Mouse (Mus musculus) erythroid progenitor cell, adult 5-6 weeks (primary cell): ENCODE results near the gene D430042O09Rik. TPM values are rescaled to one million over a fixed set of nuclear protein-coding genes. Genes with fewer than 3 reads are reported as not detected.

ENCODE experiments used
- ATAC-seq: replicated peaks from 2 replicates; pipeline ENCODE4 v1.8.0; 2016; ENCODE audit warnings: moderate number of reproducible peaks, mild to moderate bottlenecking, moderate TSS enrichment, inconsistent platforms; ENCODE audit not compliant: poor library complexity, low FRiP score, severe bottlenecking
- total RNA-seq, 2 experiments: library from RNA; stranded (forward) in 1 of 2; stranded (reverse) in 1 of 2; fragments of 150-400 nt in 1 of 2; fragments of 186-747, 209-891 nt in 1 of 2; gene quantifications; 2 replicates each; pipeline versions ENCODE4 v1.2.3 to v1.2.4; 2015 to 2017; ENCODE audit warnings: low replicate concordance in 2 of 2

The D430042O09Rik gene
- total RNA-seq, 2 experiments from 2014 or later: 4.7 to 5.9 TPM

DNA sequence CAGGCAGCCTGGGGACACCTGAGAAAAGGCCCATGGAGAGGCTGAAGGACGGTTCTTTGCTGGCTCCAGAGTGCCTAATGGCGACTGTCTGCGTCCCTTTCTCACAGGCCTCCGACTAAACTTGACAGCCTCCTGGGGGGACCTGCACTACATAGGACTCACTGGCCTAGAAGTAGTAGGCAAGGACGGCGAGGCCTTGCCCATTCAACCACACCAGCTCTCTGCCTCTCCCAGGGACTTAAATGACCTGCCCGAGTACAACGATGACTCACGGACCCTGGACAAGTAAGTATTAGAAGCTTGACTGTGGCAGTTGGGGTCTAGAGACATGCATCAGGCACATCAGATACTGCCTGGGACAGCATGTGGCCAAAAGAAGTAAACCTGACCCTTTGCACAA lies 152.7 kb downstream of the D430042O09Rik start:
- ATAC-seq: no peak

DNA sequence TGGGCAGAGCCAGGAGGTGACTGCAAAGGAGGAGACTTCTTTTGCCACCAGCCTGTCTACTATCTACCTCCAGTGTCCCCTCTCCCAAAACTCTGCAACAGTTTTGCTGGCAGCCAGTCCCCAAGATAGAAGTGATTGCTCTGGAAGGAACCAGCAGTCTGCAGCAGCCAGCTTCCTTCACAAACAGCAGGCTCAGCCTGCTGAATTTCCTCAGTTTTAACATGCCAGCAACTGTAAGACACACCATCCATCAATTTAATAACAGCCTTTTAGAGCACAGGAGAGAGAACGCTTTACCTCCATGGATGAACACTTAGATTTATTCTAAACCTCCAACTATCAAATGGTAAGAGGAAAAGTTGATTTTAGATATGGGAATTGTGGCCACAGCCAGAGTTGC lies 156.3 kb downstream of the D430042O09Rik start:
- no peak for ATAC-seq

DNA sequence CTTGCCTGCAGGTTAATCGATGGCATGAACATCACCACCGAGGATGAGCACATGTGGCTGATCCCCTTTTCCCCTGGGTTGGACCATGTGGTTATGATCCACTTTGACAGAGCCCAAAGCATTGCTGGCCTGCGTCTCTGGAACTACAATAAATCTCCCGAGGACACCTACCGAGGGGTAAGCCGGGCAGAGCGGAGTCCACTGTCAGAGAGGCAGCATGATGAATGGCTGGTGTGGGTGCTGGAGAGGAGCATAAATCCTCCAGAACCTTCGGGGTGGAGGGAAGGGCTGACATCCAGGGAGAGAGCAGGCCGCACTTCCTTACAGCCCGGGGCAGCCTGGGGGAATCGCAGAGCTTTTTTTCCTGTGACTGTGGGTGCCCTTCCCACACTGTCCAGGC lies 157.5 kb downstream of the D430042O09Rik start:
- ATAC-seq: no peak

DNA sequence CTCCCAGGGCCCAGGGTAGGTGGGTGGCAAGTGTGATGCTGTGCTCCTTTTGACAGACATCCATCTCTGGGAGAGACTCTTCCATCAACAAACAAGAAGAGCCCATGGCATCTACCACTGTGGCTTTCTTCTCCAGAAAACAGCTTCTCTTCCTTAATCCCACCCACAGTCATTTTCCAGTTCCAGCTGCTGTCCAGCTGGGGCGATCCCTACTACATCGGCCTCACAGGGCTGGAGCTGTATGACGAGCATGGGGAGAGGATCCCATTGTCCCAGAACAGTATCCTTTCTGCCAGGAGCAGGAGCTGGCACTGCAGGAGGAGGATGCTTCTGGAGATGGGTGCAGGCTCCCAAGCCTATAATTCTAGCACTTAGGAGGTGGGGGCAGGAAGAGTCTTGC lies 160.9 kb downstream of the D430042O09Rik start:
- no peak for ATAC-seq

DNA sequence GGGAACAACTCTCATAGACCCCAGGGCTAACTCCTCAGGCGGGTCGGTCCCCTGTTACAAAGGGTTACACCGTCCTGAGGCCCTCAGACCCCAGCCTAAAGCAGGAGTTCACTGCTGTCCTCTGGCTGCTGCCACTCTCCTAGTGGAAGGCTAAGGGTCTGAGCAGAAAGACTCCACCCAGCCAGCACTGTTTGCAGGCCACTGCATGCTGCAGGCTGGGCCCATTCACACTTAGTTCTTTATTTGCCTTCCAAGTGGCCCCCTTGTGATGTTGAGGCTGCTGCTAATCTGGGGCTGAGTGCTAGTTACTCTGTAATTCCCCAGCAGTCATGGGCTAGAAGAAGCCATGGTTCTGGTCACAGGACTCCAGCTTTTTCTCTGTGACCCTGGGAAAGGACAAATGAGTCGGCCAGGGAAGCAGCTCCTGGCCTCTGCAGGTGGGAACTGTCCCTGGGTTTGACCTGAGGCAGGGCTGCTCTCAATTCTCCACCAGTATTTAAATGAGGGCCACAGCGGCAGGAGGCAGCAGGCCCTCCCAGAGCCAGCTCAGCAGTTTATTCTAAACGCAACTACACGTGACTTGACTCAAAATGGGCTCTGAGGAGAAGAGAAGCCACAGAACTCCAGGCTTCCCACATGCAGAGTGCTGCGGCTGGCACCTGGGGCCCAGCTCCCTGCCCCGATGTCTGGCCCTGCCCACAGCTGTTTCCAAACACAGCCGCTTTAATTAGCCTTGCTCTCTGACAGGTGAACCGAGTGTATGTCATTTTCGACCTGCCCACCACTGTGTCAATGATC lies 163.9 kb downstream of the D430042O09Rik start:
- no peak for ATAC-seq

DNA sequence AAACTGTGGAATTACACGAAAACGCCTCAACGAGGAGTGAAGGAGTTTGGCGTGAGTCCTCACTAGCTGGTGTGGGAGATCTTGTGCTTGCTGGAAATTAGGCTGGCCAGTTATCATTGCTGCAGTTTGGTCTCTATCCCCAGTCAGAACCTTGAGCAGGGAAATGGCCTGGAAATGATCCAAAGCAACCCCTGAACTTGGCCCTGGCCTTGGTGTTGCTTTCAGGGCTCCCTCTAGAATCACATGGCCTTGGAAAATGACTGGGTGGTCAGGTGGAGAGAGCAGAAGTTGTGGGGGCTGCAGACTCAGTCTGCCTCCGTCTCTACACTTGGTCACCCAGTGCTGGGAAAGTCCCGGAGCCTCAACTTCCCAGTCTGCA lies 164.5 kb downstream of the D430042O09Rik start:
- ATAC-seq: no peak

DNA sequence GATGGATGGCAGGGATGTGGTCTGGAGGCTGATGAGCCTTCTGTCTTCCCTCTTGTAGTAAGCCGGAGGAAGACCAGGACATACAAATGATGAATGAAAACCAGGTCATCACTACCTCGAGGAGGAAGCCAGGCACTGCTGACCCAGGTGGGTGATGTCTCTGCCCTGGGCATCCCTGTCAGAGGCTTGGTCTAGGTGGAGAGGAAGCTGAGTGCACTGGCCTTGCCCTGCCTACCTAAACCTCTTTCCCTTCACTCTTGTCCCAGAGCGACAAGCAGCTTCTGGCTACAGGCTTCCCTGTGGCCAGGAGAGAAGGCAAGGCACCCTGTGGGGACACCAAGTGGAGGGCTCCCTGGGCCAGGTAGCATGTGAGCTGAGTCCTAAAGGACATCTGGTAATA lies 165.2 kb downstream of the D430042O09Rik start:
- ATAC-seq: no peak

DNA sequence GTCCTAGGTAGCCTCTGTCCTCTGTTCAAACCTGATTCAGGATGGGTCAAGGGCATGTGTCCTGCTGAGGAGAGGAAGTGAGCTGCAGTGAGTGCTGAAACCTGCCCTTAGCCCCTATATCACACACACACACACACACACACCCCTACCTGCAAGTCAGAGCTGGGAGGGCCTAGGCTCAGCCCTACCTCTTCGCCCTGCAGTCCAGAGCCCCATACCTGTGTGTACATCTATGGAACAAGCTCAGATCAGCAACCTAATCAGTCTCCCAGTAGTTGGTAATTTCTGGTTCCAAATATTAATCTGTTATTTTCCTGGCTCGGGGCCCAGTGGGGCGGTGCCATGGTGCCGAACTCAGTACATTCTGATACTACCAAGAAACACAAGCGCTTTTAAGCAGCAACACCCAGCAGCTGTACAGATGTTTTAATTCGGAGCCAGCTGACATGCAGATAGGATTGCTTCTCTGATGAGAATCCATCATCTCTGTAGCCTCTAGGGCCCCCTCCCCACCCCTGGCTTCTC lies 166.3 kb downstream of the D430042O09Rik start:
- ATAC-seq: no peak

DNA sequence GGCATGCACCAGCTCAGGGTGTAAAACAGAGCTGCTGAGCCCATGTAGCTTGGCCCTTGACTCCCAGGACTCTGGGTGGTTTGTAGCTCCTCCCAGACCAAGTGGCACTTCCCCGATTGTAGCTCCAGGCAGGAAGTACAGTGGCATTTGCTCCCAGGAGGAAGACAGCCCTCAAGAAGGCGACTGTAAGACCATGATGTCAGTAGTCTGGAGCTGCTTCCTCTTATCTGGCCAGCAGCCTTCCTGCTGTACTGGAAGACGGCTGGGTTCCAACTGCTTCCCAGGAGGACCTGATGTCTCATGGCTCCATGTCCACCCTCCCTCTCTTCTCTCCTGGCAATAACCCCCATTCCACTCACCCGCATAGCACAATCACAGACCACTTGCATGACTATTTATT lies 170.4 kb downstream of the D430042O09Rik start:
- ATAC-seq: no peak

DNA sequence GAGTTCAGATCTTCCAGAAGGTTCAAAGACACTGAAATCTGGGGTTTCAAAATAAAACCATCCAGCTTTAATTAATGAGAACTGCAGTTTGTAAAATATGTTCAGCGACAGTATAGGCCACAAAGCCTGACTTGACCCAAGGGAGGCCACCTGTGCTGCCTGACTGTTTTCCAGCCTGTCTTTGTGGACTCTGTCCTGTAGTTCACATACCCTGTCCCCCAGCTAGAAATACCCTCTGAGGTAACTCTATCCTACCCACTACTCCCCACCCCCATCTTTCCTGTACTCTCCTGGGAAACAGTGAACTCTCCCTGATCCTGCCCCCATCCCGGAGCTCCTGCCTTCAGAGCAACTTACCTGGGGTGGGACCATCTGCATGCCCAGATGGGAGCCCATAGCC lies 175.5 kb downstream of the D430042O09Rik start:
- no peak for ATAC-seq

DNA sequence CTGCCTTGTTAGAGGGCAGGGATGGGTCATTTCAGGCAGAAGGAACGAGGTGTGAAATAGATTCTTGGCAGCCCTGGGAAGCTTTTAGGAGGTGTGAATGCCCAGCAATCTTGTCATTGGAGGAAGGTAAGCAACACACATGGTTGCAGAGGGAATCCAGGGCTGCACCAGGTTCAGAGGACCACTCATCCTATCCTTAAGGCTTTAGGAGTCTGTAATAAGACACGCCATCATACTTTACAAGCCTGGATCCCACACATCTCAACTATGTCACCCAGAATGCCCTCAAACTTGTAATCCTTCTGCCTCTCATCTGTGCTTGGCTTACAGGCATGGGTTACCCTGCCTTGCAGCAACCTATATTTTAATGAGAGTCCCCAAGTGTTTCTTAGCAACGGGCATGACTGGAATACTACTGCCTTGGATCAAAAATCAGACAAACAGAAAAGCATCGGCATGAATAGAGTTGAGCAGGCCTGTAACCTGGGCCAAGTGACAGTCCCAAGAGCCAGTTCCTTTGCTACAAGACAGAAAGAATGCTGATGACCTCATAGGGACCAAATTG lies 178.5 kb downstream of the D430042O09Rik start:
- no peak for ATAC-seq

DNA sequence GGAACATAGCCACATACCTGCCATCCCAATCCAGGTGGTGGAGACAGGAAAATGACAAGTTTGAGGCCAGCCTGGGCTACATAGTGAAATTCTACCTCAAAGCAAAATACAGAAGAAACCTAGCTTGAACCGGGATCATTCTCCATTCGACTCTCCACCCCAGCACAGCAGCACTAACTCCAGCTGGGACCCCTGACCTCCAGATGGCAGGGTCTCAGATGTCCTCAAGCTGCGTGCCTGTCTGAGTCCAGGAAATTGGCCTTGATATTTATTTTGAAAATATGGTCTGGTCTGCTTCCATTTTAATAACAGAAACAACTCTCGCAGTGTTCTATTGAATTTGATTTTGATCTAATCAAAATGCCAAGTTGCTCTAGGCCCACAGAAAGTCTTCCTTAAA lies 179.4 kb downstream of the D430042O09Rik start:
- ATAC-seq: no peak

DNA sequence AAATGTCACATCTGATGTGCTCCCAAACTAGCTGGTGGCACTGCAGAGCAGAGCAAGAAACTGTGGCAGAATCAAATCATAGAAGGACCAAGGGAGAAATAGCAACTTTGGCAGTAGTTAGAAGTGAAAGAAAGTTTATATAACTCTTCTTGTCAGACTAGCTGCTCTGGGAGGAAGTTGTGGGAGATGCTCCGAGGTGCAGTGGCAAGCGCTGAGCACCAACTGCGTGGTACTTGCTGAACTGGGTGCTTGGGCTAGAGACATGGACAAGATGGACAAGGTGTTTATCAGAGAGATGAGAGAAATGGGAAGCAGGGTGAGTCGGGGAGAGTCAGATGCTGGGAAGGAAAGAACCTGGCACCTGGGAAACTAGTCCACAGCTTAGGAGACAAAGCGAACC lies 180.1 kb downstream of the D430042O09Rik start:
- no peak for ATAC-seq

DNA sequence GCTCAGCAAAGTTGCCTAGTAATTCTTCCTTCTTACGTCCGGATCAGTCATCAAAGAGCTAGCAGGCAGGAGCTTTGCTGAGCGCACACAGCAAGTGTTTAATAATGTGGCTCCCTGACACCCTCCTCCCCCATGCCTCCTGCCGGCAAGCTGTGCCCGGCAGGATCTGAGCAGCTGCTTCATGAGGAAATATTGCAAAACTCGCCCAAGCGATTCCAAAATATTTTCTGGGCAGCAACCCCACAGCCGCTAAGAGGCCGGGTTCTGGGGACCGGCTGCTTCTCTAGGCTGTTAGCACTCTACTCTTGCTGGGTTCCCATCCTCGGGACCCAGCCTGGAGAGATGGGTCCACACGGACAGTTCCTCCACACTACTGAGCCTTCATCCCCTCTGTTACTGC lies 180.7 kb downstream of the D430042O09Rik start:
- ATAC-seq: no peak

DNA sequence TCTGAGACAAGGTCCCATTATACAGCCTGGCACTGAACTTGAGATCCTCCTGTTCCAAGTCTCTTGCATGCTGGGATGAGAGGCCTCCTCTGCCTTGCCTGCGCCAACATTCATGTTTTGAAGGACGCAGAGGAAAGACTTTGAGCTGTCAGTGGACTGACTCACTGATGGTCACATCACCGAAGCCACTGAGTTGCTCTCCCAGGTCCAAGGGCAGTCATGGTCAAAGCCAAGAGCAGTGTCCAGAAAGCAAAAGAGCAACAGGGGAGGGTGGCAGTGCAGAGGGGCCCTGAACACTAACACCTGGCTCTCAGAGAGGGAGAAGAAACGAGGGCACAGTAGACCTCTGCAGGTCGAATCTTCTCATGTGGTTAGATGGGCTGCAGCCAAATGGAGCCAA lies 185.9 kb downstream of the D430042O09Rik start:
- no peak for ATAC-seq

DNA sequence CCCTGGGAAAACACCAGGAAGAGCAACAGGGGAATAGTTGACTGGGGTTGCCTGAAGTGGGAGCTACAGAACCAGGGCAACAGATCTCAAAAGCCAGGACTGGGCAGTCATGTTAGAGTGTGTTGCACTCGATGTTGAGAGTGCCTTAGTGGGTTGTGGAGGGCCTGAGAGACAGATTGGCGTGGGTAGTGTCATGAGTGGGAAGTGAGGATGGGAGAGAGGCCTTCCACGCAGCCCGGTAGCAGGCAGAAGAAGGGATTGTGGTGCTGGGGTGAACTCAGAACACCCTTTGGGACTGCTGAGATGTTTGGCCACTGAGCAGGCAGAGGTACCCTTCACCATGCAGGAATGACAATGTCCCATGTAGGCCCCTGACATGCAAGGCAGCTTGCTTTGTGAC lies 189.4 kb downstream of the D430042O09Rik start:
- no peak for ATAC-seq

DNA sequence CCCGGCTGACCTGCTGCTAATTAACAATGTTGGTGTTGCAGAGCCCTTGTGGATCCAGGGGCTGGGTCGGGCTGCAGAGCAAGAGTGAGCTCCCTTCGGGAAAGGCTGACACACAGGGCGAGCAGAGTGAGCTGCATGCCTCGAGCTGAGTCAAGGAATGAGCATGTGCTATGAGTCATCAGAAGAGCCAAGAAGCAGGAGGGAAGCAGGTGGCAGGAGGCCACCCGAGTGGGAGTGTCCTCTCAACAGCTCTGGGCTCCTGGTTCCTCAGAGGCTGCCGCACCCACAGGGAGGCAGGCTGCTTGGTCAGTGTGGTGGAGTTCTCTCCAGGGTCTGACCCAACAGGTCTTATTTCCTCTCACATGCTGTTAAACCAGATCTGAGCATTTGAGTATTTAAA lies 191.3 kb downstream of the D430042O09Rik start:
- no peak for ATAC-seq

DNA sequence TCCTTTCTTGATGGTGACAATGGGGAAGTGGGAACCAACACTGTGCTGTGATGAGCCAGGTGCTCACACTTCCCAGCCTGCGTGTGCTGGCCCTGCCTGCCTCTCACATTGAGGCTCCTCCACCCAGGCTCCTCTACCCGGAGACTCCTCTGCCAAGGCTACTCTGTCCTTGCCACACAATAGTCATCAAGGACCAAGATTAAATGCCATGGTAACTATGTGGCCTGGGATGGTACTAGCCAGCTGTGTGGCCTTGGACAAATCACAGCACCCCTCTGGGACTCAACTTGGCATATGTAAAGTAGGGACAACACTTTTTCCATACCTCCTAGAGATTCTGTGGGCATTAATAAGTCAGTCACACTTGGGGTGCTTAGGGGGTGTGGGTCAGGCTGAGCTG lies 192.2 kb downstream of the D430042O09Rik start:
- no peak for ATAC-seq

DNA sequence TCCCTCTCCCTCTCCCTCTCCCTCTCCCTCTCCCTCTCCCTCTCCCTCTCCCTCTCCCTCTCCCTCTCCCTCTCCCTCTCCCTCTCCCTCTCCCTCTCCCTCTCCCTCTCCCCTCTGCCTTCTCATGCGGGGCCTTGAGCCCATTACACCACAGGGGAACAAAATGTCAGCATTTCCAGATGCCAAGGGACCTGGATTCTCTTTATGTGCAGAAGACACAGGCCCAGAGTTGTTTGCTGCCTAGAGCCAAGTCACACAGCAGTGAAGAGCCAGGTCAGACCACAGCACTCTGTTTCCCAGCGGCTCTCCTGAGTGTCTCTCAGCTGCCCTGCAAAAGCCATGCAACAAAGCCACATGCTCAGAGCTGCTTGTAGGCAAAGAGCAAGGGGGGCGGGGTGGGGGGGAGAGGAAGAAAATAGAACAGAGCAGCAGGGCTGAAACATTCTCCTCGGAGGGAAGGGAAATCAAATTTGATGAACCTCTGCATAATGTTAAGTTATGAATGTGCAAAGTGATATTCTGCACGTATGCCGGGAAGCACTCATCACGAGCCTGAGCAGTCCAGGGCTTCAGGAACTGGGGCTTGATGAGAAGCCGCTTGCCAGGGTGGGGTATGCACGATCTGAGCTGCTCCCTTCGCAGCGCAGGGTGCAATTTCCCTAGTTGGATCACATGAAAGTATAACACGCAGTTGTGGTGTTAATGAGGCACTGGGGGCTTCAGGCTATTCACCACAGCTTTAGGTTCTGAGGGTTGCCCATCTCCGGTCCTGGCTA lies 192.9 kb downstream of the D430042O09Rik start:
- ATAC-seq: no peak

DNA sequence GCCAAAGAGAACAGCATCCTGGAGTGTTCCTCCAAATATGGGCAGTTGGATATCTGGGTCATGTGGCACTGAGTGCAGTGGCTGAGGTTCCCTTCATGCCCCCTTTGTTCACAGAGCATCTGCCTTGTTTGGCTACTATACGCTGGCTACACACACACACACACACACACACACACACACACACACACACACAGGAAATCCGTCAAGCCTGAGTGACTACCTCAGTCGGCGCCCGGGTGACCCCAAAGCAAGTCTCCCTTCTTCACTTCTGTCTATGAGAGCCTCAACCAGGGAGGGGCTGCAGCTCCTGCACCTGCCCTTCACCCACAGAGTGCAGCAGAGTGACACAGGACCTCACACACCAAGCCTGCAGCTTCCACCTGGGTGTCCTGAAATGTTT lies 213.1 kb downstream of the D430042O09Rik start:
- ATAC-seq: no peak

DNA sequence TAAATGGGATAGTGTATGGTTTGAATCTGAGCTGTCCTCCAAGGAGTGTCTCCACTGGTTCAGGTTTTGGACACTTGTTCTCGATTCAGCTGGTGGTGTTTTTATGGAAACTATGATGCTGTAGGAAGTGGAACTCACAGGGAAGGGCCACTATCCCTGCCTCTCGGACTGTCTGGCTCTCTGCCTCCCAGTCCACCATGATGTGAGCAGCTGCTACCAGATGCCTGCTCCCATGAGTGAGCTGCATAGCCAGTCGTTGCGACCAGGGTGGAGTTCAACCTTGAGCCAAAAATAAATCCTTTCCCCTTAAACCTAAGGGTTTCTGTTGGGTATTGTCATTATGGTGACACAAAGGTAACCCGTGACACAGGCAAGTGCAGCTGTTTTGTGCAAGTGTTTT lies 216.4 kb downstream of the D430042O09Rik start:
- no peak for ATAC-seq
